Mouse (Mus musculus) subcutaneous adipose tissue, adult 2 months (tissue): ENCODE data around the gene Vmn1r157. TPM values are rescaled to one million over a fixed set of nuclear protein-coding genes. Genes with fewer than 3 reads are reported as not detected.

Experiments
- polyA plus RNA-seq: library from polyadenylated mRNA; depleted of rRNA; stranded (reverse); fragments of >200 nt; gene quantifications from 2 replicates; pipeline ENCODE4 v1.2.3, GENCODE M21; 2012; ENCODE audit warnings: low replicate concordance; rRNA removed

The Vmn1r157 gene
- not detected in 2 replicates for polyA plus RNA-seq

GRCm38 (mm10) chr7:22761397-22761796, at the start of gene Vmn1r157:
Vmn1r157 (plus strand) TSS chr7:22761697.

DNA sequence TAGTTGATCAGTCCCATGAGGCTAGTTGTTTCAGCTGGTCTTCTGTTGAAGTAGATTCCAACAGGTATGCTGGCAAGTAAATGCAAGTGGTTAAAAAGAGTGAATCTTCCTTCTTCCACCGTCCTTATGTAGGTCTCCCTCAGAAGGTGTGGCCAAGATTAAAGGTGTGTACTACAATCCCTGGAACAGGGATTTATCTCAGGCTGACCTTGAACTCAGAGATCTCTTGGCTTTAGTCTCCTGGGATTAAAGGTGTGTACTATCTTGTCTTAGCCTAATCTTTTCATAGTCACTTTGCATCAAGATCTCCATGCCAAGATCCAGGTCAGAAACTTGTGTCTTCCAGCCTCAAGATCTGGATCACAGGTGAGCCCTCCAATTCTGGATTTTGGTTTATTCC, 41.9 kb upstream of the Vmn1r157 start, which contains the start of gene Gm4567:
Gene Gm4567, minus strand, starts transcription at position 101 of the 400 bp plus-strand sequence.

DNA sequence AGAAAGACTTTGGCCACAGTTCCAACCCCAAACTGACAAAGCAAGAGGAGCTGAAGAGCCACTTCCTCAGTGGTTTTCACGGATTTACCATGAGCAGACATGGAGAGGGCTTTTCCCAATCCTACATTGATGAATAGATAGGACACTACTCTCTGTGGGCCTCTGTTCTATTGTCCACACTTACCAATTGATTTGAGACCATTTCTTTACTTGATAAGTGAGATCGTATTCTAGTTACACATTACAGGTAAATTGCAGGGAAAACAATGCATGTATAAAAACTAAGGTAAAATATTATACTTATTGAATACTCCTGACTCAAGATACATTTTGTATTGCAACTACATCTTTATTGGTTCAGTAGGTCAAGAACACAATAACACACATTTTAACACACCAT, 29.2 kb downstream of the Vmn1r157 start, which contains the start of gene Vmn1r158:
Gene Vmn1r158, minus strand, starts transcription at position 101 of the 400 bp plus-strand sequence.

Other genes with a start within 250 kb of the Vmn1r157 start
- not detected in 2 replicates for gene Vmn1r152, start 238.7 kb upstream of the Vmn1r157 start, polyA plus RNA-seq
- not detected in 2 replicates for gene Gm8677, start 226.8 kb upstream of the Vmn1r157 start, polyA plus RNA-seq
- not detected in 2 replicates for gene Gm4201, start 196.4 kb upstream of the Vmn1r157 start, polyA plus RNA-seq
- not detected in 2 replicates for gene Gm4565, start 173.6 kb upstream of the Vmn1r157 start, polyA plus RNA-seq
- not detected in 2 replicates for gene Vmn1r155, start 103.7 kb upstream of the Vmn1r157 start, polyA plus RNA-seq
- gene Gm8693, start 69.4 kb upstream of the Vmn1r157 start, polyA plus RNA-seq = not detected in 2 replicates
- not detected in 2 replicates for gene Gm4567, start 42.0 kb upstream of the Vmn1r157 start, polyA plus RNA-seq
- not detected in 2 replicates for gene Vmn1r158, start 29.1 kb downstream of the Vmn1r157 start, polyA plus RNA-seq
- not detected in 2 replicates for gene Vmn1r159, start 81.9 kb downstream of the Vmn1r157 start, polyA plus RNA-seq
- not detected in 2 replicates for gene Vmn1r160, start 109.5 kb downstream of the Vmn1r157 start, polyA plus RNA-seq
- gene Gm4214, start 223.0 kb downstream of the Vmn1r157 start, polyA plus RNA-seq = not detected in 2 replicates